ENCODE assay signal across 22 mouse cellular contexts in the genomic region with DNA sequence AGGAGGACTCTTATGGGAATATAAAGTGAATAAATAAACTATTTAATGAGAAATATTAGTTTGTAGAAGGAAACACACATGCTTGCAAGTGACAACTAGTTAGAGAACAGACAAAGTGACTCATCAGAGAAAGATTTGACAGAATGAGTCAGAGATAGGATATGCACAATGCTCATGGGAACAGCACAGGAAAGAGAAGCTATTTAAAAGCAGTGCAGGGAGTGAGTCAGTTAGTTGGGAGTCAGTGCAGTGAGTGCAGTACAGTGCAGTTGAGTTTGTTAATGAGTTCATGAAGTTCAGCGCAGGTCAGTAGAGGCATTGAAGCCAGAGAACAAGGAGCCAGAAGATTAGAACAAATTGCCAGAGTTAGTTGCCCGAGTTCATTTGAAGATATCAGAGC.
A peak's percentile ranks its signal among the peaks of the same experiment; 100 is the strongest.
DNase-seq lines count a peak whose midpoint lies in the region; ATAC-seq and TF ChIP-seq lines count a peak whose summit lies in the region.
"Had no signal": no experiment of that assay in that cellular context is flagged by ENCODE, and none has a peak within 500 bp of the region (broad histone marks: within the 10 kb centered on the region; RNA-seq: fewer than 3 reads in every experiment).

No protein-coding gene starts in this region.

- ATAC-seq in cerebellum, adult (ENCODE audit: insufficient number of reproducible peaks, low FRiP score, low TSS enrichment), result no peak
- ATAC-seq: activated CD4-positive, CD25-positive, alpha-beta regulatory T cell, adult 4 months; forebrain, embryonic 15.5 days; hindbrain, embryonic 16.5 days; inflammation-experienced regulatory T-cells, adult 6 months; intestine, postnatal 0 days had no signal

- H3K27ac ChIP-seq in embryonic fibroblast, embryonic 13.5 days (ENCODE audit: insufficient read depth, low read length), result 0 out of 2 replicates have a peak overlapping the region, but pooled peaks have one; percentile 26
- H3K27ac ChIP-seq: embryonic facial prominence, embryonic 15.5 days; forebrain, embryonic 15.5 days; gastrocnemius, adult 2 months; heart, embryonic 10.5 days; hindbrain, embryonic 12.5 days had no signal

- no peak for TF ChIP-seq POLR2A in embryonic fibroblast, embryonic 13.5 days (IDR thresholded peaks at IDR 0.05; ENCODE audit: low read depth, low read length)

- H3K4me3 ChIP-seq in embryonic fibroblast, embryonic 13.5 days (ENCODE audit: insufficient read depth, low read length), result no peak overlapping the region
- H3K4me3 ChIP-seq: embryonic facial prominence, embryonic 15.5 days; forebrain, embryonic 15.5 days; gastrocnemius, adult 2 months; heart, embryonic 10.5 days; hindbrain, embryonic 12.5 days had no signal

- H3K4me1 ChIP-seq in embryonic fibroblast, embryonic 13.5 days (ENCODE audit: control insufficient read depth, insufficient read depth, low read length), result no peaks in the 10 kb centered on the region; the same call in none of the 2 replicates
- H3K4me1 ChIP-seq: embryonic facial prominence, embryonic 15.5 days; forebrain, embryonic 15.5 days; heart, embryonic 10.5 days; hindbrain, embryonic 12.5 days had no signal

- DNase-seq in 3134 (ENCODE audit: extremely low read depth, insufficient read length, low spot score), result peak; percentile 33
- DNase-seq in 416B (ENCODE audit: low read depth), result peak; percentile 58
- peak; percentile 2 for DNase-seq in NIH3T3 (ENCODE audit: low read depth)
- no peak for DNase-seq in right cerebral cortex, postnatal 14 days
- DNase-seq: adrenal gland, postnatal 14 days; cerebellum, adult 11 months; cerebellum, adult 8-10 months; cerebellum, postnatal 14 days; embryo, embryonic 11 days; gastrocnemius, adult 2 months; gastrocnemius, postnatal 25 days; heart, postnatal 4 days had no signal

- no peak for TF ChIP-seq CTCF in embryonic fibroblast, embryonic 13.5 days (IDR thresholded peaks at IDR 0.05; ENCODE audit: borderline replicate concordance, insufficient read depth, low read length)
